Mouse (Mus musculus) erythroblast, embryonic 14.5 days (primary cell): ENCODE measurements around the gene Vdr.

ENCODE experiments used
- GATA1 ChIP-seq: IDR thresholded peaks from 2 replicates; pipeline ENCODE4 v1.6.1; 2012; ENCODE audit warnings: low read length, inconsistent platforms, mixed read lengths
- TAL1 ChIP-seq: IDR thresholded peaks from 3 replicates; pipeline ENCODE4 v1.6.1; 2012; ENCODE audit warnings: low read length, inconsistent platforms, mixed read lengths

DNA sequence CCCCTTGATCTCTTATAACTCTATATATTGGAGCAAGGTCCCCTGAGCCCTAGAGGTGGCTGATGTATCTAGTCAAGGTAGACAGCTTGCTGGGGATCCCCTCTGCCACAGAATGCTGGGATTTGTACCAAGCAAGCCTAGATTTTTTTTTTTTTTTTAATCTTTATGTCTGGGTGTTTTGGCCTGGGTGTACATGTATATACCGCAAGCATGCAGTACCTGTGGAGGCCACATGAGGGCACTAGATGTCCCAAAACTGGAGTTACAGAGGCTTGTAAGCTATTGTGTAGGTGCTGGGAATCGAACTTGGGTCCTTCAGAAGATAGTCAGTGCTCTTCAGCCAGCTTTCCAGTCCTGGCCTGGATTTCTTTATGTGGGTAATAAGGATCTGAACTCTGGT lies 44.4 kb downstream of the Vdr start:
- no peak for TF ChIP-seq TAL1
- no peak for TF ChIP-seq GATA1
